Mouse (Mus musculus) Patski (cell line): ENCODE results near the gene Msln. TPM values are rescaled to one million over a fixed set of nuclear protein-coding genes. Genes with fewer than 3 reads are reported as not detected.
"Not testable (repeated sequence)": the region's sequence is repeated elsewhere in the genome, so short reads cannot be mapped to it uniquely, and the experiment has no call there.

Source experiments
- ATAC-seq: fragments of 100-300 bp; one replicate; pipeline ENCODE4 v1.8.0; 2021
- CTCF ChIA-PET: fragments of 350-600 bp; sonication (Branson Sonifier 250); formaldehyde crosslinking; loops from one replicate; lab custom pipeline; 2022; ENCODE audit warnings: inconsistent platforms; lab: Charles Lee
- POLR2A ChIA-PET: fragments of 350-600 bp; sonication (Branson Sonifier 250); formaldehyde crosslinking; loops from one replicate; lab custom pipeline; 2022; ENCODE audit warnings: antibody characterized with exemption, inconsistent platforms; lab: Charles Lee
- DNase-seq: peaks from one replicate; pipeline ENCODE4 v3.0.0-alpha.2; 2011; ENCODE audit warnings: low read depth, low spot score
- H3K27me3 ChIP-seq: fragments of 371-371 bp; one replicate; pipeline ENCODE4 v1.5.1; 2021
- CTCF ChIP-seq: fragments of 100-300 bp; IDR thresholded peaks from one replicate; pipeline ENCODE4 v1.5.1; 2021
- in situ Hi-C: fragments of 300-500 bp; cut with MboI; formaldehyde crosslinking; loops from 3 replicates; pipeline ENCODE4 v1.11.1; 2018; ENCODE audit warnings: low pct_unique_long_range_greater_than_20kb, mixed read lengths
- polyA plus RNA-seq: library from polyadenylated mRNA; unstranded; gene quantifications from one replicate; pipeline ENCODE4 v1.2.3, GENCODE M21; 2021

The Msln gene
- polyA plus RNA-seq, 1 experiment from 2014 or later = 0.99 TPM

GRCm38 (mm10) chr17:25755627-25756377 lies 1.6 kb upstream of the Msln start:
- no peak for ATAC-seq
- no peaks in the 10 kb centered on the region for H3K27me3 ChIP-seq
- CTCF ChIA-PET = no interaction called here
- no peak for DNase-seq
- POLR2A ChIA-PET = no interaction called here
- in situ Hi-C loops = no loop called here
- TF ChIP-seq CTCF = no peak

- POLR2A ChIA-PET = no interaction called here
- TF ChIP-seq CTCF = no peak
- no peaks in the 10 kb centered on the region for H3K27me3 ChIP-seq
- ATAC-seq (no peak), DNase-seq (no peak)
- CTCF ChIA-PET = no interaction called here
- in situ Hi-C loops = no loop called here
These were observed 908 bp upstream of the Msln start for GRCm38 (mm10) chr17:25755086-25755485.

GRCm38 (mm10) chr17:25751446-25751845 lies 2.7 kb downstream of the Msln start:
- peak; percentile 60 for DNase-seq
- POLR2A ChIA-PET = no interaction called here
- CTCF ChIA-PET = no interaction called here

DNA sequence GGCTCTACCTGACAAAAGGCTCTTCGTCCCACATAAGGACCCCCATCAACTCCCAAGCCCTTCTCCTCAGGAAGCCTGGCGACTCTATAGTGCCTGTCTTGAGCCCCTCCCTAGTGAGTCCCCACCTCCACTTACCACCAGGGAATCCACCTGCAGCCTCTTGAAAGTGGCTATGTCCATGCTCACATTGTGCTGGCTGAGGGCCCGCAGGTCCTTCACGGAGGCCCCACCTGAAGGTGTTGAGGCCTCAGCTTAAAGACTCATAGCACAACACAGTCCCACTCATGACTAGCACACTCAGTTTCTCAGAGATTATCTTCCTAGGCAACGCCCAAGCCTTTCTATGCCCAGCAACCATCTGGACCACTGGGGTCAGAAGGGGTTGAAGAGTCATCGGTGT lies 4.9 kb downstream of the Msln start:
- in situ Hi-C loops = no loop called here
- CTCF ChIA-PET = no interaction called here
- POLR2A ChIA-PET = no interaction called here
- no peak for TF ChIP-seq CTCF
- no peak for DNase-seq
- ATAC-seq = no peak
- H3K27me3 ChIP-seq = no peaks in the 10 kb centered on the region

More at GRCm38 (mm10) chr17:25751446-25751845, 2.7 kb downstream of the Msln start:
- no peak for ATAC-seq
- no peak for TF ChIP-seq CTCF
- in situ Hi-C loops = no loop called here
- H3K27me3 ChIP-seq = no peaks in the 10 kb centered on the region

DNA sequence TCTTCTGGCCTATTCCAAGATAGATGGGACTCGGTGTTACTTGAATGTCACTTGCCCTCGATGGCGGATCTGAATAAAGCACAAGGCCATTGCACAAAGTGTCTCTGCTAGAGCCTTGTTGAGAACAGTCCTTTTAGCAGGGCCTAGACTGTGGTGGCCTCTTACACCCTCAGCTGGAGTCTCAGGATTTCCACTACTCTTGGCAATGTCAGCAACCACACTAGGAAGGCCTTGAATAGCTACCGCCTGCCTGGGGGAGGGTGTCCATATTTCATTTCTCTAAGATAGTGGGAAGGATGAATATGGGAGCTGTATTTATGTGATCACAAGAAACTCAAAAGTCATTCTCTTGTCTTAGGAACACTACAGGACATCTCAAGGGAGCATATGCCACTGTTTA lies 5.9 kb downstream of the Msln start:
- in situ Hi-C loops = no loop called here

DNA sequence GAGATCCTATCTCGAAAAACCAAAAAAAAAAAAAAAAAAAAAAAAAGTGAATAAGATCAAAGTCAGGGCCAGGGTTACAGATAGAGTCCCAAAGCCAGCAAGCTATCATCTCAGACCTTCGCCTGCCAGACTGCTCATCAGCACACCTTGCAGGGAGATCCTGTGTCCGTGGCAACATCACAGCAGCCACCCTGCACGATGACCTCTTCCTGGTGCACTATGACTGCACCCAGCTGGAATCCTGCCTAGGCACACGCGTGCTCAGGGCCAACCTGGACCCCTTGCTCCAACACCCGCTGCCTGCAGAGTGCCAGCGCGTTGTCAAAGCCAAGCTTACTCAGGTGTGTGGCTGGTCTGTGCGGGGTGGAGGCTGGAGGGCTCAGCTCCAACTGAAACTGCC lies 9.9 kb downstream of the Msln start:
- DNase-seq (no peak), ATAC-seq (no peak)
- ChIA-PET POLR2A (no interaction called here), CTCF (no interaction called here)
- TF ChIP-seq CTCF = no peak
- in situ Hi-C loops = no loop called here
- H3K27me3 ChIP-seq = no peaks in the 10 kb centered on the region

More for the DNA sequence above, 5.9 kb downstream of the Msln start:
- ATAC-seq (no peak), DNase-seq (no peak)
- ChIA-PET CTCF (no interaction called here), POLR2A (no interaction called here)
- no peak for TF ChIP-seq CTCF
- no peaks in the 10 kb centered on the region for H3K27me3 ChIP-seq

DNA sequence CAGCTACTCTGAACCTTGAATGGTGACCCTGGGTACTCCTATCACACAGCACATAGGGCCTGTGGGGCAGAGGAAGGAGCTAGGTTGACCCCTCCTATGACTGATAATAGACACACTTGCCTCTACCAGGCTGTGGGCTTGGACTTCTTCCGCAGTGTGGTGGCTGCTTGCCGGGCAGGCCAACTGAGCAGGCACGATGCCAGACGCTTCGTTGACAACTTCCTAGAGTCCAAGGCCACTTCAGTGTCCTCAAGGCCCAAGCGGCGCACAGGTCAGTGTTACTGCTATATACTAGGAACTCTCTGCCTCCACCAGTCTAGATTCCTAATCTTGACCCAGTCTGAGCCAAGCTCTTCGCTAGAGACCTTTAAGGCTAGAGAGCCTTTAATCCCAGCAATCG lies 10.3 kb downstream of the Msln start:
- no peak for ATAC-seq
- ChIA-PET POLR2A (no interaction called here), CTCF (no interaction called here)
- no peak for DNase-seq
- TF ChIP-seq CTCF = no peak
- in situ Hi-C loops = no loop called here
- no peaks in the 10 kb centered on the region for H3K27me3 ChIP-seq

GRCm38 (mm10) chr17:25741471-25741870 lies 12.7 kb downstream of the Msln start:
- CTCF ChIA-PET = interaction anchor here (1.1 kb wide), 1 partner anchor 9 kb away, joined by 3 read pairs; no protein-coding TSS in a partner anchor
- POLR2A ChIA-PET = interaction anchor here (0.6 kb wide), 1 partner anchor 11 kb away, joined by 3 read pairs; no protein-coding TSS in a partner anchor
- in situ Hi-C loops, DNase-seq, H3K27me3 ChIP-seq, ATAC-seq: not testable (repeated sequence)

GRCm38 (mm10) chr17:25738861-25739260 lies 15.3 kb downstream of the Msln start:
- no peak for ATAC-seq
- POLR2A ChIA-PET = no interaction called here
- no peak for DNase-seq

DNA sequence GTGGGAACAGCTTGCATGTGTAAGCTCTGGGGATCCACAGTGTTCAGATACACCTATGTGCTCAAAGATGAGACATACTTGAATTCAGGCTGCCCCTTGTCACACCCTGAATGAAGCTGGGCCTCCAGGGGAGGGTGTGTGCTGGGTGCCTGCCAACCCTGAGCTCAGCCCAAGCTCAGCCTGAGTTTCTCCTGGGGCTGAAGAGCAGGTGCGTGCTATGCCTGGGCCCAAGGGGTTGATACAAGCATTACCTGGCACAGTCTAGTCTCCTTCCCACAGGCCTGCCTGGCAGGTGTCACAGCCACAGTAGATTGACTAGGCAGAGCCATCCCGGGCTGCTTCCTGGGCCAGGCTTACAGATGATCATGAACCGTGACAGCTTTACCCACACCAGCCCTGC lies 18.4 kb downstream of the Msln start, which contains the start of gene Mslnl:
Gene Mslnl, plus strand, starts transcription at position 298 of the 400 bp plus-strand sequence.
- TF ChIP-seq CTCF = no peak
- CTCF ChIA-PET = interaction anchor here (0.6 kb wide), 1 partner anchor 67 kb away, joined by 3 read pairs; no protein-coding TSS in a partner anchor
- POLR2A ChIA-PET = no interaction called here
- DNase-seq (no peak), ATAC-seq (no peak)
- in situ Hi-C loops = no loop called here
- no peaks in the 10 kb centered on the region for H3K27me3 ChIP-seq

More at GRCm38 (mm10) chr17:25738861-25739260, 15.3 kb downstream of the Msln start:
- CTCF ChIA-PET = no interaction called here
- no peak for TF ChIP-seq CTCF
- in situ Hi-C loops = no loop called here
- no peaks in the 10 kb centered on the region for H3K27me3 ChIP-seq

DNA sequence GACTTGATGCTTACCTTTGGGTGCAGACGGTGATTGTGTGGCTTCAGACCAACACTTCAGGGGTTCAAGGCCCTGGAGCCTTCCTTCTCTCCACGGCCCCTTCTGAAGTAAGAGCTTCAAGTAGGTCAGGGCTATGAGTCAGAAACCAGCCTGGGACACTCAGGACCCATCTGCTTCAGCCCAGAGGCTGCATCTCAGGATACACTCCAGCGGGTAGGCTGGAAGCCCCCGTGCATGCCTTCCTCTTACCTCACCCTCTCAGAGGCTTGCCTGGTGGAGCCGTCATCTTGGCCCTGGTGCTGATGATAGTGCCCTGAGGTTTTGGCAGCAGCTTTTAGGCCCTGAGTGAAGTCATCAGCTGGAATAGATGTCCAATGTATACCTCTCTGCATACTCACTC lies 18.9 kb downstream of the Msln start:
- POLR2A ChIA-PET = no interaction called here
- DNase-seq = no peak
- in situ Hi-C loops = no loop called here

More for the DNA sequence above, 18.9 kb downstream of the Msln start:
- no peaks in the 10 kb centered on the region for H3K27me3 ChIP-seq
- CTCF ChIA-PET = interaction anchor here (0.6 kb wide), 1 partner anchor 68 kb away, joined by 3 read pairs; no protein-coding TSS in a partner anchor
- no peak for TF ChIP-seq CTCF
- ATAC-seq = no peak
